Mouse (Mus musculus) lung, postnatal 0 days (tissue): Measurements from ENCODE around the gene Mad2l1bp.

Experiments
- CTCF ChIP-seq: IDR thresholded peaks from 2 replicates; pipeline ENCODE4 v1.5.1; 2016; ENCODE audit warnings: antibody characterized with exemption, mild to moderate bottlenecking
- EP300 ChIP-seq: IDR thresholded peaks from 2 replicates; pipeline ENCODE4 v1.6.1; 2016; ENCODE audit warnings: antibody characterized with exemption, mild to moderate bottlenecking, control low read depth

- no peak; the same call in 1 of the 2 replicates for TF ChIP-seq CTCF
- TF ChIP-seq EP300 = no peak
Observed at GRCm38 (mm10) chr17:46127814-46128493, 25.4 kb downstream of the Mad2l1bp start.
